Mouse (Mus musculus) T-cell, adult 2 months (primary cell): ENCODE results near the gene Gper1.

Experiments used
- DNase-seq: peaks from one replicate; pipeline ENCODE4 v3.0.0; 2022; ENCODE audit warnings: low spot score

Gper1 gene

GRCm38 (mm10) chr5:139411665-139412314 is 11.2 kb upstream of the Gper1 start:
- no peak for DNase-seq

- no peak for DNase-seq
Observed at GRCm38 (mm10) chr5:139413545-139413944, 9.4 kb upstream of the Gper1 start.

DNA sequence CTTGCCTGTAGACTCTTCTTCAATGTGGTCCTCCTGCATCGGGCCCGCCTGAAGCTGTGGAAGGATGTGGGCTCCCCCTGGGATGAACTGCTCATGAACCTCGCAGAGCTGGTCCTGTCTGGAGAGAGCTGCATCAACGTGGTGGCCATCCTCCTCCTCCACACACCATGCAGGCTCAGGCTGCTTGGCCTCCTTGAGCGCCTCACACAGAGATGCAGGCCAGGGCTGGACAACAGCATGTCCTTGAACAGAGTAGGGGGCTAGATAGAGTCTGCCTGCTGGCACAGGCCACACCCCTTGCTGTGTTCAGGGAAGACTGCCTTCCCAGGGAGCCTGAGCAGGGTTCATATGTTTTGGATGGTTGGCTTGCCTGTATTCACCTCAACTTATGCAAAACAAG is 8.0 kb upstream of the Gper1 start:
- no peak for DNase-seq

GRCm38 (mm10) chr5:139416942-139417341 is 6.0 kb upstream of the Gper1 start:
- no peak for DNase-seq

GRCm38 (mm10) chr5:139417480-139417879 is 5.5 kb upstream of the Gper1 start:
- DNase-seq: no peak

DNA sequence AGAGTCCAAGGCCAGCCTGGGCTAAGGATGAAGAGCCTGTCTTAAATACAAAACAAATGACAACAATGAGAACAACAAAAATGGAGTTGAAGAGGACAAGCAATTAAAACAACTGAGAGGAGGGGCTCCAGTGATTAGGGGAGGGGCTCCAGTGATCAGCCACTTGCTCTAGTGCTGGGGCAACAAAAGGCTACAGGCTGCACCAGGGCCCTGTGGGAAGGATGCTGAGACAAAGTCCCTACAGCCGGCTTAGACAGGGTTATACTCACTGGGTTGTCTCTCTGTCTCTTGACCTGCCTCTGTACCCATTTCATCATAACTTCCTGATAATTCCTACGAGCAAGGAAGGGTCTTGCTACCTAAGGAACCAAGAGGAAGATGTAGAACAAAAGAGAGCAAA is 4.8 kb upstream of the Gper1 start:
- DNase-seq: no peak

- DNase-seq: no peak
Observed at GRCm38 (mm10) chr5:139418633-139419032, 4.3 kb upstream of the Gper1 start.

DNA sequence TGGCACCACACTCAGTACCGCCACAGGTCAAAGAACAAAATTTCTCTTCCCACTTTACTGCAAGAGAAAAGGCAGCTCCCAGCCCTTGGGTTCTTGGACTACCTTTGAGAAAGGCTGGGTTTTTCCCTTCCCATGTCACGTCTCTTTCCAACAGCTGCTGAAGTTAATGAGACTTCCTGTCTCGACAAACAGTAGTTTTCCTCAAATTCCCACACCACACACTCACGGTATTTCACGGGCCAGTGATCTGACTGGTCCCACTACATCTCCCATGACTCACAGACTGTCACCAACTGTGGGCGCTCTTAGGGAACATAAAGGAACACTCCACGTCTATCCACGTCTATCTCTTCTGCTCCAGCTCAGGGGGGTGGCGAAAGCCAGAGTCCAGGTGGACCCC is 2.2 kb downstream of the Gper1 start:
- DNase-seq: no peak

- no peak for DNase-seq
Observed at GRCm38 (mm10) chr5:139427001-139427400, 4.0 kb downstream of the Gper1 start.

- DNase-seq: no peak
Observed at GRCm38 (mm10) chr5:139427989-139428388, 5.0 kb downstream of the Gper1 start.

GRCm38 (mm10) chr5:139429818-139430341 is 6.9 kb downstream of the Gper1 start:
- no peak for DNase-seq

GRCm38 (mm10) chr5:139432333-139432732 is 9.4 kb downstream of the Gper1 start:
- DNase-seq: no peak

DNA sequence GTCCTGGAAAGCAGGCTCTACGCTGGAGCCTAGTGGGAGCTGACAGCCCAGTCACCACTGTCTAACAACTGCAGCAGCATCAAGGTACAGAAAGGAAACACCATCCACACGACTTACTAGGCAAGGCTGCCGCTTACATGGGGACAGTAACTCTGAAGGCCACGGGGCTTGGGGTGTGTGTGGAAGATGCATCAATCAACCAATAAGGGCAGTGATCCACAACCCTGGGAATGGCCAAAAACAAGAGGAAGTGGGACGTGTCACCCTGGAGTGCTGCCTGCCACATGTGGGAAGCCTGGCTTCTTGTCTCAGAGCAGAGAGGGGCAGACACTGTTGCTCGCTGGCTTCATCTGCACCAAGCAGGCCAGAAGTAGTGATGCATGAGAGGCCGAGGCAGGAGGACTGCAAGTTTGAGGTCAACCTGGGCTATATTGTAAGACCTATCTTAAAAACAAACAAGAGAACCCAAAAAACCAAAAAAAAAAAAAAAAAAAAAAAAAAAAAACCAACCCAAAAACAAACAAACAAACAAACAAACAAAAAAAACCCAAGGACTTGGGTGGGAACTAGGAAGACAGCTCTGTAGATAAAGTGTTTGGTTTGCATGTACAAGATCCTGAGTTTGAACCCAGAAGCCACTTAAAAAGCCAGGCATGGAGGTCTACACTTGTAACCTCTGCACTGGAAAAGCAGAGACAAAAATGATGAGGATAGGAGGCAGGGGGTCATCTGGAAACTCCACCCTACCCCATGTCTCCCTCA is 10.0 kb downstream of the Gper1 start:
- DNase-seq: no peak

DNA sequence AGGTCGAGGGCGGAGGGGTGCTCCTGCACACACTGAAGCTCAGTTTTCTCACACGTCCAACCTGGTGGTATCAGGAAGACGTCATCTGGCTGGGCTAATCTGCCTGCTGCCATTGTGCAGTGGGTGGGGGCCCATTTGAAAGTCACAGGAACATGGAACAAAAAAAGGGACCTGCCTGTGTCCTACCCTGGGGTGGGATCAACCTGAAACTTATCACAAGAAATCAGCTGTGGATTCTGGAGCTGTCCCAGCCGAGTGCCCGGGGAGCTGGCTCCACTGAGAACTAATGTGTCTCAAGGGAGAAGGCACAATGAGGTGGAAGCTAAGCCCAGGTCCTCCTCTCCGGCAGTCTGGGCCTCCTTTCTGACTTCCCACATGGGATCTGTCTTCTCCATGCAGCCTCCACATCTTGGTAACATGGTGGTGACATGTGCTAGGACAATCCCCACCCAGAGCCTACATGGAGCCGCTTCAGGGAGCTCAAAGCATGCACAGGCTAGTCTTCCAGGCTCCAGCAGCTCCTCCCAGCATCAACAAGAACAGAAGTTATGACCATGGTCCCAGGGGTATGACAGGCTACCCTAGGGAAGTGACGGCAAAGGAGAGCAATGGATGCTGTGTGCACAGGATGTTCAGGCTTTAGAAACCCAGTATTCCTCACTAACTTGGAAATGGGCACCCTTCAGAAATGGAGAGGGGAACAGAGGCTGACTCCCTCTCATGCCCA is 11.1 kb downstream of the Gper1 start:
- DNase-seq: no peak

GRCm38 (mm10) chr5:139434940-139435339 is 12.0 kb downstream of the Gper1 start:
- no peak for DNase-seq

GRCm38 (mm10) chr5:139437769-139438168 is 14.8 kb downstream of the Gper1 start:
- no peak for DNase-seq

GRCm38 (mm10) chr5:139438440-139438839 is 15.5 kb downstream of the Gper1 start:
- DNase-seq: no peak

- no peak for DNase-seq
Observed at GRCm38 (mm10) chr5:139440451-139440850, 17.5 kb downstream of the Gper1 start.

DNA sequence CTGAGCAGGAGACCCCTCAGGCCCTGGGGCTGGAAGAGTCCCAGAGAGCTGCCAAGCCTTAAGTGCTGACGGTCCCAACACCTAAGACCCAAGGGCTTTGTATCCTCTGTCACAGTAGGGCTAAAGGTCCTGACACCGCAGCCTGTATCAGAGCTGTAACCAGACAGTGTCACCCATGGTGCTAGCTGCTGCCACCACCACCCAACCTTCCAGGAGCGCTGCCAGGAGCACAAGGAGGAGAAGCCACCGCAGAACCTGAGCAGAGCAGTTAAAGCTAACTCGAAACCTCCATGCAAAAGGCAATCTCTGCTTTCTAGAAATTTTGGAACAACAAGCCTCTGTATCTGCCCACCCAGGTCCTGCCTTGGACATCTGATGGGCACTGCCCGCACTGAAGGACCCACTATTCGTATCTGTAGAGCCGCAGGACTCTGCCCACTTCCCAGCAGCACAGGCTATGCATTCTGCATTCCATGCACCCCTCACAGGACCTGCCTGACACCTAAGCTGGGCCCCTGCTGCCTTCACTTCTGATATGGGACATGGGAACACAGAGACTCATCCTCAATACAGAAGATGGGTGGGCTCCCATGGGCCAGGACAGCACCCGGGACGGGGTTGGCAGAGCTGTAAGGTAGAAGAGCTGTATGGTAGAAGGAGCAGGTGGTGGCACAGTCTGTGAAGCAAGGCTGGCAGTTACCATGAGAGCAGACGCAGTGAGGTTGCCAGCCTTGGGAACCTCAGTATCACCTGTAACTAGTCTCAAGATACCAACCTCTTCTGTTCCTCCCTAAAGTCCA is 18.2 kb downstream of the Gper1 start:
- DNase-seq: no peak

GRCm38 (mm10) chr5:139441726-139442018 is 18.7 kb downstream of the Gper1 start:
- DNase-seq: no peak

DNA sequence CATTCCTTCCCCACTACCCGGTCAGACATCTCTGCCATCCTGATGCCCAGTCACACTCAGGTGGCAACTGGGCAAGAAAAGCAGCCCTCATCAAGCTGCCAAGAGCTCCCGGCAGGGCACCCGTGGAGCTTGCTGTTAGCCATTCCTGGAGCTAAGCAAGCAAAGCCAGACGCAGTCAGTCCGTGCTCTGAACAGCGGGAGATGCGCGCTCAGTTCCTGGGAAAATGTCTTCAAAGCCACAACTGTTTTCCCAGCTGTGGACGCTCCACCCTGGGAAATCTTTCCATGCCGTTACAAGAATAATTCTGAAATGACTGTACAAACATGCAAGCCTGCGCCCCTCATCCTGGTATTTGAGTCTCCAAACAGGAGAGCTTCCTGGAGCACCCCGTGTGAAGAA is 19.5 kb downstream of the Gper1 start:
- no peak for DNase-seq

DNA sequence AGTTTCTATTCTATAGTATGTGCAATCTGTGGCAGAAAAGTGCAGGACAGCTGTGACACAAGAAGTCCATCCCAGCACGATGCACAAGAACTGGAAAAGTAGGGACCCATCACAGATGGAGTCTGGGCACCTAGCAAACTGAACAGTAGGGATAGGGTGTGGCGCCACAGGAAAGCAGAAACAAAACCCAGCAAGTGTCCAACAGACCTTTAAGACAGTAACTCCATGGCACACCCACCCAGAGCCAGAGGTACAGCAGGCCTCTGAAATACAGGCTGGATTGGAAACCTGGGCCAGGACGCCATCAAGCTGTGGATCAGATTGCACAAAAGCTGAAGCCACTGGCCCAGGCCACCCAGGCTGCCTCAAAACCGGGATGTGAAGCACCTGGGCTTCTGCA is 20.0 kb downstream of the Gper1 start:
- DNase-seq: no peak
